Mouse (Mus musculus): ENCODE data around the gene Dnttip1.

Gene Dnttip1

DNA sequence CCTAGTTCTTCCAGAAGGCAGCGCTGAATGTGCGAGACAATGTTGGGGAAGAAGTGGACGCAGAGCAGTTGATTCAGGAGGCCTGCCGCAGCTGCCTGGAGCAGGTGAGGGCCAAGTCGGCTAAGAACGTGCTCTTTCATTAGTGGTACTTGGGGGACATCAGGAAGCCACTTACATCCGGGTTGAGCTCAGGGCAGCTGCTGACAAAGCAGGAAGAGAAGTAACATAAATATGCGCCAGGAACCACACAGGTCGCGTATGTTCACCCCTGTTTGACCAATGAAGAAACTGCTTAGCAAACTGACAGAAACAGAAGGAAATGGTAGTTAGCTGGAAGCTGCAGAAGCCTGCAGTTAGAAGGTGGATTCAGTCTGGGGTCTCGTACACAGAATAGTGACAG lies 8.3 kb downstream of the Dnttip1 start:
- no peak for DNase-seq (ENCODE audit: inconsistent ontology term)

DNA sequence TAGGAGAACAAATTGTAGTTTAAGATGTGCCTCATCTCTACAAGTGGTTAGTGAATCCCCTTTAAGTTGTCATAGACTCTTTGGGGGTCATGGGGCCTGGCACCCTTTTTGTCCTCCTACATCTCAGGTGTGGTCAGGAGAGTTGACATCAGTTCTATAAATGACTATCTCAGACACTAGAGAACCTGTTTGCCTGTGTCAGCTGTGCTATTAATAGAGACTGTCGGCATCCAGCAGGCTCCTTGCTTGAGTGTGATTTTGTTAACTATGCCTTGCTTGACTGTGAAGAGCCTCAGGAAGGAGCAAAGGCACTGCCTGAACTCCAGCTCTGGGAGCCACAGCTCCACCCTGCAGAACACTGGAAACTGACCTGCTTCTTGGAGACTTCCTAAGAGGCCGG lies 9.0 kb downstream of the Dnttip1 start:
- DNase-seq (ENCODE audit: inconsistent ontology term), result no peak

DNA sequence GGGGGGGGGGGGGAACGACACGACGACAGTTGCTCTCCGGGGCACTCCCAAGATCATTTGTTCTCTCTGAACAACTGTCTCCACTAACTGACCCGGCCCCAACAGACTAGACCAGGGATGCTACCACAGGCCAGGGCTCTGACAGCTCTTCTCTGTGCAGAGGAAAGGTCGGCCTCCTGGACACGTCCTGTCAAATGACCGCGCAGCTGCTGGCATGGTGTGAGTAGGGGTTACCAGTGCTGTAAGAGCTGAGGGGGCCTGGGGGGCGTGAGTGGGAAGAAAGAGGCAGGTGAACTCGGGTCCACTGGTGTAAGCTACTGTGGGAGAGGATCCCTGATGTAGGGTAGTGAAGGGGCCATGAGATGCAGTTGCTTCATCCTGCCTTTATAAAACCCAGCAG lies 12.1 kb downstream of the Dnttip1 start:
- DNase-seq (ENCODE audit: inconsistent ontology term), result no peak

DNA sequence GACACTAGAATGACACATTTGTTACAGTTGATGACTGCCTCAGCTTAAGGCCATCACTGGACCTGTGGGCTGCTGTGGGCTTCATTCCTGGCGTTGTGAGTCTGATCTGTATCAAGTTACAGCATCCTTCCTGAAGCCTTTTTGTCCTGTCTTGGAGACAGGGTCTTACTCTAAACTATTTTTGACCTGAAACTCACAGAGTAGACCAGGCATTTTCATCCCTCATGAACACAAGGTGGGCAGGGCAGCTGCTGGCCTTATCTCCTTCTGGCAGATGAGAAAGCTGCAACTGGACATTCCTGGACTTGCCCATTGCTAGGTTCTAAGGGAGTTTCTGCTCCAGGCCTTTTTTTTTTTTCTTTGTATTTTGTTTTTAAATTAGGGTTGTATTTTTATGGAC lies 12.9 kb downstream of the Dnttip1 start:
- no peak for DNase-seq (ENCODE audit: inconsistent ontology term)

DNA sequence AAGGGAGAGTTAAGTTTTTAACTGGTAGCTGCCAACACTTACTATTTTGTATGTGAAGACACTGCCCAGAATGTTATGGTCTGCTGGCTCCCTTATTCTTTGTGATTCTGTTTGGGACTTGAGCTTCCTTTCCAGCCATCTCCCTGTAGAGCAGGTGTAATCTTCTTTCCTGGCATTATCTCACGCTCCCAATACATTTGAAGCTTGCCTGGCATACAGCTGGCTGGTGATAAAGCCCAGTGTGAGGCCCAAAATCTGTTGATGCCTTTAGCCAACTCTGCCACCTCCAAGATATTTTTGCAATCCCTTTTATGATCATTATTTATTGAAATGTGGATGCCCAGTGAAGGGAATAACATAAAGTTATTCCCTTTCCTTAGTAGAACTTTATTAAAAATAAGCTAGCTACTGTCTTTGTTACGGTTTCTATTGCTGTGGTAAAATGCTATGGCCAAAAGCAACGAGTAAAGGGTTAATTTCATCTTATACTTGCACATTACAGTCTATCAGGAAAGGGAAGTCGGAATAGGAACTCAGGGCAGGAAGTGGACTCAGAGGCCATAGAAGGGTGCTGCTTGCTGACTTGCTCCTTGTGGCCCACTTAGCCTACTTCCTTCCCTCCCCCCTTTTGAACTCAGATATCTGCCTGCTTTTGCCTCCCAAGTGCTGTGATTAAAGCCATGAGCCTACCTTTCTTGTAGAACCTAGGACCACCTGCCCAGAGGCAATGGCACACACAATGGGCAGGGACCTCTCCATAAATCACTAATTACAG lies 14.5 kb downstream of the Dnttip1 start:
- no peak for DNase-seq (ENCODE audit: inconsistent ontology term)

DNA sequence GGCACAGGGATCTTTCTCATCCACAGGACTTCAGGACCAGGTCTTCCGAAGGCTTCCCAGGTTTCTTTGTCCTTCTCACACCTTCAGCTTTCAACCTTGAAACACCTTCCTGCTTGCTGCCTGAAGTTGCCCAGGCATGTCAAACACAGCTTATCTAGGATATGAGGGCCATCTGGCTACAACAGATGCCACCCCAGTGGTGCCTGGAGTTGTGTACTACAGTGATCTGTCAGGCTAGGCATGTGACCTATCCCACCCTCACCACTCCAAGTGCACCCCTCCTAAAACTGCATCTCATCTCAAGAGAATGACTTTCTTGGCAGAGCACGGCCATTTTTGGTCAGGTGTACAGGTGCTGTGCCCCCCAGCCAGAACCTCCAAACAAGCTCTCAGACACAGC lies 15.7 kb downstream of the Dnttip1 start:
- no peak for DNase-seq (ENCODE audit: inconsistent ontology term)

DNA sequence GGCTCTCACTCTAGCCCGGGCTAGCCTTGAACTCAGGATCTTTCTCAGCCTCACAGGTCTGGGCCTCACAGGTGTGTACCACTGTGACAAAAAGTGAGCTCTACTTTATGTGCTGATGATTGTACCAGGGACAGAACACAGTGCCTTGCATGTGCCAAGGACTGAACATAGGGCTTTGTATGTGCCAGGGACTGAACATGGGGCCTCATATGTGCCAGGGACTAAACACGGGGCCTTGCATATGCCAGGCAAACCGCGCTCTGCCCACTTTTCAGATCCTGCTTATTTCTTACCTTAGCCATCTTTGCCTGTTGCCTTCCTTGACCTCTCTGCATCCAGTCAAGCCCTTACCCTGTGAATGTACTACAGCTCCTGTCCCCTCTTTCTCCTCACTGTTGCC lies 16.2 kb downstream of the Dnttip1 start:
- DNase-seq (ENCODE audit: inconsistent ontology term), result no peak

DNA sequence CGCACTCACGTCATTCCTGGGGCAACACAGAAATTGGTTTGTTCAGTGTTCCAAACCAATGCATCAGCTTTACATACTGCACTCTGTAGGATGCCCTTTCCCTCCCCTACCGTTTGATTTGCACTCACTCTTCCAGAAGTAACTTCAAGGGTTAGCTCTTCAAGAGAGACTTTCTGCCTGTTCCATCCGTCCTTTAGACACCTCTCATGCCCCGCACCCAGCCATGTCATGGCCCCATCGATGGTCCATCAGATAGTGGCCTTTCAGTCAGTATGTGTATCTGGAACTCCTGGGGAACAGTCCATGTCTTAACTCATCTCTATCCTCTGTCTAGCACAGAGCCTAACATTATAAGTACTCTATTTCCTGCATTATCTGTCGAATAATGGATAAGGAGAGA lies 16.8 kb downstream of the Dnttip1 start:
- DNase-seq (ENCODE audit: inconsistent ontology term), result no peak

DNA sequence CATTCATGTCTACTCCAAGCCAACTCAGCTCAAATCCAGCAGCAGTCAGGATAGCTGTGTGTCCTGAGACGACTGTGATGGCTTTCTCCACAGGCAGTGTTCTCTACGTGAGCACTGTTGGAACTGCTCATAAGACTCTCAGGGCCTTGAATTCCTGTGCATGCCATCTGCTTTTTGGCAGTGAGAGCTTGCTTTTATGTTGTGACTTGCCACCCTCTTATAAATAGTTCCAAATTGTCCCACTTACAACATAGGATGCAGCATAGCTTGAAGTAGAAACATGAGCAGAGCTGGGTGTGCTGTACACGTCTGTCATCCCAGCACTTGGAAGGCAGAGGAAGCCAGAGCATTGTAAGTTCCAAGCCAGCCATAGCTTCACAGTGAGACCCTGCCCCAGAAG lies 20.1 kb downstream of the Dnttip1 start:
- no peak for DNase-seq (ENCODE audit: inconsistent ontology term)

DNA sequence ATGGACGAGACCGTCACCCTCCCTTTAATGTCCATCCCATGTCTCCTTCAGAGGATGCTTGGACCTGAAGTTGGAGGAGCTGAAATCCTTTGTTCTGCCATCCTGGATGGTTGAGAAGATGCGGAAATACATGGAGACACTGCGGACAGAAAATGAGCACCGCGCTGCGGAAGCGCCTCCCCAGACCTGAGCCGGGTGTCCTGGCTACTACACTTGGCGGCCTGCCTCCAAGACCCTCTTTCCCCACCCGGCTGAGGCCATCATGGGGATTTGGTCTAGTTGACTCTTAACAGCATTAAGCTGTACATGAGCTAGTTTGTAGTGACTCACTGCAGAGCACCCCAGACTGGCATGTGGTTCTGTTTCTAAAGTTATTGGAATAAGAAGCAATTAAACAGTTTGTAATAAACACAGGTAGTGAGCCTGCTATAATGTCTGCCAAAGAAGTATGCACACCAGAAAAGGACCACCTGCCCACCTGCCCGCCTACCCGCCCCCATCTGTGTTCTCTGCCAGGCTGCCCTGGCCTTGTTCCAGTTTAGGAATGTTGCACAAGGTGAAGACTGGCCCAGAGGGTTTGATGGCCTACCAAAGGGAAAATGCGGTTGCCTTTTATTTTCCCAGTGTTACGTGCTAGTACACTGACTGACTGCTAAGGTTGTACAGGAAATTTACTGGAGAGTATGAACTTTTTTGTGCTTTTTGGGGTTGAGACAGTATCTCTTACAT lies 22.2 kb downstream of the Dnttip1 start:
- no peak for DNase-seq (ENCODE audit: inconsistent ontology term)

DNA sequence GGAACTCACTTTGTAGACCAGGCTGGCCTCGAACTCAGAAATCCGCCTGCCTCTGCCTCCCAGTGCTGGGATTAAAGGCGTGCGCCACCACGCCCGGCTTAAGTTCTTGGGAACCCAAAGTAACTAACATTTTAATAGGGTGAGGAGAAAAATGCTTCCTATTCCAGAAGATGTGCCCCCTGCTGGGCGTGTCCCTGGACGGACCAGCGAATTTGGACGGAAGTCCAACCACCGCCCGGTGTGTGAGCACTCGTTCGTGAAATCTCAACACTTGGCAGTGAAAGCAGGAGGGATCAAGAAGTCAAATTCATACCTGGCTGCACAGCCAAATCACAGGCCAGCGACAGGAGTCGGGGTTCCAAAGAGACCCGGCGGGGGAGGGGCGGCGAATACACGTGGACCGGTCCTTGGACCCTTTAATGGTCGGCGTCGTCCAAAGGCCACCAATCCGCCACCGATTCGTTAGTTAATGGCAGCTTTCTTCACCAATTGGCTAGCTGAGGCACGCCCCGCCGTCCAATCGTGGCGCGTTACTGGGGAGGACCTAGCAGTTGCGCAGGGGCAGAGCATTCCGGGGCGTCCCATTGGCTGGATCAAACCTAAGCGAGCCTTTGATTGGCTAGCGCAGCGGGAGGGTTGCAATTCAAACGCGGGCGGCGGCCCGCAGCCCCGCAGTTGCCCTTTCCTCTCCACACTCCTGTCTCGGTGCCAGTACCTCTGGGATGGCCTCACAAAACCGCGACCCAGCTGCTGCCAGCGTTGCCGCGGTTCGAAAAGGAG lies 23.7 kb downstream of the Dnttip1 start, which contains the start of gene Ube2c:
TSS of gene Ube2c (plus strand) at position 641 of the 780 bp plus-strand sequence.
- DNase-seq (ENCODE audit: inconsistent ontology term), result peak; percentile 99

DNA sequence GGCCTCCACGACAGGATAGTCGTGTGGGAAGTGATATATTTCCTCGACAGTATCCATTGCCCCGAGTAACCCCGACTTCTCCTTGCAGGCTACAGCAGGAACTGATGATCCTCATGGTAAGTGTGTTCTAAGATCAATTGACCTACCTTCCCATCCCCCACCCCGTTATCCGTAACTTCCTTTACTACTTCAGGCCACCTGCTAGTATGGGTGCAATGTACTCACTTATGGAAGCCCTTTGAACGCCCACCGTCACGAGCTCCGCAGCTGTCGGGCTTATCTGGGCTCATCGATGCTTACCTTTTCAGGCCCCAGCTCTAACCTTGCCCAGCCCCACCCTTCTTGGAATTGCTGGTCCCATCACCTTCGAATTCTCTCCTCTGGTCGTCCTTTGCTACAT lies 24.5 kb downstream of the Dnttip1 start:
- no peak for DNase-seq (ENCODE audit: inconsistent ontology term)

DNA sequence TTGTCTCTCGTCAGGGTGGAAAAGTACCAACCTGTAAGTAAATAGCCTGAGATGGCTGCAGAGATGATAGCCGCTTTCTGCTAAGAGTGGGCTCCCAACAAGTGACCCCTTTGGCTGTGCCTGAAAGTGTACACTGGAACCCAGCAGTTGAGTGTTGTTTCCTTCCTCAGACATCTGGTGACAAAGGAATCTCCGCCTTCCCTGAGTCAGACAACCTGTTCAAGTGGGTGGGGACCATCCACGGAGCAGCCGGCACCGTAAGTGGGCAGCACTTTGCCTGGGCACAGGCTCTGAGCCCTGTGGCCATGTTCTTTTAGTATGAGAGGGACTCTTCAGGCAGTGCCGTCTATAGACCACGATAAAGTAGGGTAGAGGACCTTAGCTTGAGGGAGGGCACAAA lies 25.3 kb downstream of the Dnttip1 start:
- no peak for DNase-seq (ENCODE audit: inconsistent ontology term)

DNA sequence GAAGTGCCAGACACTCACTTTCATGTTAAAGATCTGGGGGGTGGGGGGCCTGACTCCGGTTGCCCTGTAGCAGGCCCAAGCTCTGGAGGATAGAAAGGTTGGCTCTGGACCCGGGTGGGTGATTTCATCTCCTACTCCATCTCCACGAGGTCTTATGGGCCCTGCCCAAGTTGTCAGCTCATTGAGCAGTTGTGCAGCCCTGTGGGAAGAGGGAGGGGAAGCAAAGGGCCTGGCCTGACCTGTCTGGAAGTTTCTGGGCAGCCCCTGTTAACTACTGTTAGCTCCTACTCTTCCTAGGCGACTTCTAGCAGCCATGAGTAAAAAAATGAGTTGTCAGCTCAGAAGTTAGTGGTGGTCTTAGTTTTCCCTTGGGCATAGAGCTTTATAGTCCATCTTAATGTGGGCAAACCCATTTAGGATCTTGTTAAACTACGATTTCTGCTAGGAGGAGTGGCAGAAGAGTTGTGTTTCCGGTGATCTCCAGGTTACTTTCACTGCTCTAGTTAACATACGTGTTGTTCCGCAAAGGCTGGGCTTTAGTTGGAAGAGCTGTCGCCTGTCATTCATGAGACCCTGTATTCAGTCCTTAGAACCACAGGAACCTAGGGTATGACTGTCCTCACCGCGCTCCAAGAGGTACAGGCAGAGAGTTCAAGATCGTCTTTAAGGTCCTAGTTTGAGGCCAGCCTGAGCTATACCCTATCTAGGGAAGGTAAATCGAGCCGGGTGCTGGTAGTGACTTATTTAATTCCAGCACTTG lies 27.6 kb downstream of the Dnttip1 start:
- DNase-seq (ENCODE audit: inconsistent ontology term), result no peak

DNA sequence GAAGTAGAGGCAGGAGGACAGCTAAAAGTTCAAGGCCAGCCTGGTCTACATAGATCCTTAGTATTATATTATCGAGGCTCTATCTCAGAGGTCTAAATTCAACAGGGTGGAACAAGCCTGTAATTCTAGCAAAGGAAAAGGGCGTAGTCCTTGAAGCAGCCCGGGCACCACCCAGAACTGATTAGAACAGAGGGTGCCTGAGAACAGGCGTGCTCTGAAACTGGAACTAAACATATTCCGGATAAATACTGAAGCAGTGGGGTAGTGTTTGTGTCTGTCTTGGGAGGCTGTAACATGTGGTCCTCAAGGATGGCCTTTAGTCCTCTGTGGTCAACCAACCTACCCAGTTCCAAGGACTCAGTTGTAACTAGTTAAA lies 28.2 kb downstream of the Dnttip1 start:
- no peak for DNase-seq (ENCODE audit: inconsistent ontology term)

DNA sequence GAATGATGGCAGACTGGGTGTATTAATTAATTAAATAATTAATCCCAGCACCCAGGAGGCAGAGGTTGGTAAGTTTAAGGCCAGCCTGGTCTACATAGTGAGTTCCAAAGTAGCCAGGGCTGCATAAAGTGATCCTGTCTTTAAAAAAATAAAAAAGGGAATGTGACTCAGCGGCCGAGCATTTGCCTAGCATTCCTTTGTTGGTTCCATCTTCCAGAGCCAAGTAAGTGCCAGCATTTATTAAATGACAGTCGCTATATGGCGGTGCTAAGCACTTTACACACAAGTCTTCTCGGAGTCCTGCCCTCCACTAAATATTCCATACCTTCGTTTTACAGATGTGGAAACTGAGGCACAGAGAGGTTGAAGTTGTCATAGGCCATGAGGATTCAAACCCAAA lies 30.3 kb downstream of the Dnttip1 start:
- peak; percentile 54 for DNase-seq (ENCODE audit: inconsistent ontology term)

DNA sequence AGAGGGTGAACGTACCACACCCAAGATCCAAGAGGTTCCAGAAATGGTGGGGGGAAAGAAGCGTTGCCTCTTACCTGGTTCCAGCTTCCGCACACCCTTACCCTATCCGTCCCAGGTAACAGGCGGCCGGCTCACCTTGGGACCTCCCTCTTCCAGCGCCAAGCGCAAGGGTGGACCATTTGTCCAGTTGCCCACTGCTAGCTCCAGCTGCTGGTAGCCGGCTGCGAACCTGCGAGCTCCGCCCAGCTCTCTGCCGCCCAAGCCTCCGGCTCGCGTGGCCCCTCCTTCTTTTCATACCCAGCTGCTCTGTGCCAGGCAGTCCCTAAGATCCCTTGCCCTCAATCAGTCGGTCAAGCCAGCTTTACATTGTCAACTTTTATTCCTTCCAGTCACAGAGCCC lies 31.0 kb downstream of the Dnttip1 start:
- no peak for DNase-seq (ENCODE audit: inconsistent ontology term)

DNA sequence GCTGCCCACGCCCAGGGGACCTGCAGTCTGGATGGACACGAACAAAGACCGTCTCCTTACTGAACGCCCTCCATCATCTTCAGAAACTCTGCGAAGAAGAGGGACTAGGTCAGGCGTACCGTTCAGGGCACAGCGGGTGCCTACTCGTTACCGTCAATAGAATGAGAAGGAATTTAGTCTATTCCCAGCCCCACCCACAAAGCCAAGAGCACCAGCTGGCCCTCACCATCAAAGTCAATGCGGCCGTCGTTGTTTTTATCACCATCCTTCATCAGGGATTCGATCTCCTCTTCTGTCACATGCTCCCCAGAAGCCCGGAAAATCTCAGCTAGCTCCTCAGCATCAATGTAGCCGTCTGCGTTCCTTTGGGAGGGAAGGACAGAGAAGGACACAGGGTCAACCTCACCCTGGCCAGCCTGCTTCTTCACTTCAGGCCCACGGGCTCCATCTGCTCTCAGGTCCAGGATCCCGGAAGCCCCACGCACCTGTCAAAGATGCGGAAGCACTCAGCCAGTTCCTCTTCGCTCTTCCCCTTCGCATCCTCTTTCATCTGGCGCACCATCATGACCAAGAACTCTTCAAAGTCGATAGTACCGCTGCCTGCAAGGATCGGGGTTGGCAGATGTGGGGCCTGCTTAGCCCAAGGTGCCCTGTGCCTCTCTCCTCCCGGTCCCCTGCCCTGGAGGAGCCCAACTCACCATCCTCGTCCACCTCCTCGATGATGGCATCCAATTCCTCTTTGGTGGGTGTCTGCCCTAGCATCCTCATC lies 31.6 kb downstream of the Dnttip1 start:
- no peak for DNase-seq (ENCODE audit: inconsistent ontology term)

DNA sequence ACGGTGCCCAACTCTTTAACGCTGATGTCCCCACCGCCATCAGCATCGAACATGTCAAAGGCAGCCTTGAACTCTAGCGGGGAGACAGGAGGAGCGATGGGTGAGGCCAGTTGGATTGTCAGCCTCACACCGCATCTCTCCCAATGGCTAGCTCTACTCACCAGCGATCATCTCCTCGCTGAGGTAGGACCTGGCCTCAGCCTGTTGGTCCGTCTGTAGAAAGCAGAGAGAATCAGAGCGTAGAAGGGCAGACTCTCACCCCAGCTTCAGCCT lies 32.2 kb downstream of the Dnttip1 start:
- DNase-seq (ENCODE audit: inconsistent ontology term), result no peak

DNA sequence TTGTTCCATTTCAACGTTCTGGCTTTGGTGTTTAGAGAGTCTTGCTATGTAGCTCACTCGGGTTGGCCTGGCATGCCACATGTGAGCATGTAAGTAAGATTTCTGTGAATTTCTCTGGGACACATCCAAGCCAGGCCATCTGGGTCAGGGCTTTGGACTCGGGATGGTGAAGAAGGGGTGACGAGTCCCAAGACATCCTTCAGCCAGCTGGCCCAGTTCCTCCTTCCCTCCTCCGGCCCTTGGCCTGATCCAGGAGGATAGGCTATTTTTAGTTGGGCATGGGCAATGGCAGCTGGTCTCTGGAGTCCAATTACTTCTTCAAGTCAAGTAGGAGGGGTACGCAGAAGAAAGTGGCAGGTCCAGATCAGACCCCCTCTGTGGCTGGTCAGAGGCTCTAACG lies 33.0 kb downstream of the Dnttip1 start:
- no peak for DNase-seq (ENCODE audit: inconsistent ontology term)

DNA sequence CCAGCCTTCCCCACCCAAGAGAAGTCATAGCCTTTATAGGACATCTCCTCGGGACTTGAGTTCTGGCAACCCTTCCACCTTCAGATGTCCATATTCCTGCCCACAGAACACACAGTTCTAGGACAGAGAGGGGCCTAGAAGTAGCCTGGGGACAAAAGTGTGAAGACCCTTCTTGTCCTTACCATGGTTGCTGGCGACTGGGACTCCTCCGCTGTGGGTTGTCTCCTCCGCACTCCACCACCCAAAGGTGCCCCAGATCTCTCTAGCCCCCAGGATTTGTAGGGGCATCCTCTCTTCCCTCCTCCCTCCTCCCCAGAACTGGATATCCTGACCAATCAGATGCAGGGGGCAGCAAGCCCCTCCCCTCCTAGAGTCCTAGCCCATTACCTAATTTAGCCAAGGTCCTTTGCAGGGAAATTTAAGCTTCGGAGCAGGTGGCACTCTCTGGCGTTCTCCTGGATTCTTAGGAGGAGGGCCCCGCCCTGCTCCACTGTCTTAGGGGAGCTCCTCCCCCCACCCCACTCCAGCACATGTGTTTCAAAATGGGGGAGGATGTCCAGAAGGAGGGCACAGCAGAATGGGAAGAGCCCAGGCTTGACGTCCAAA lies 33.8 kb downstream of the Dnttip1 start, which contains the start of gene Tnnc2:
TSS of gene Tnnc2 (minus strand) at position 487 of the 606 bp plus-strand sequence.
- no peak for DNase-seq (ENCODE audit: inconsistent ontology term)
